Comparison of ENCODE assay signal across 8 mouse cellular contexts in genomic region chr9:43221643-43222428, GRCm38 (mm10). TPM values are rescaled to one million over a fixed set of nuclear protein-coding genes. Genes with fewer than 3 reads are reported as not detected.
DNase-seq lines count a peak whose midpoint lies in the region; ATAC-seq lines count a peak whose summit lies in the region.

No protein-coding gene starts in this region.

- H3K36me3 ChIP-seq in forebrain, embryonic 15.5 days, result no peaks in the 10 kb centered on the region
- no peaks in the 10 kb centered on the region for H3K36me3 ChIP-seq in hindbrain, embryonic 12.5 days

- H3K9me3 ChIP-seq in forebrain, embryonic 15.5 days, result no peaks in the 10 kb centered on the region
- no peaks in the 10 kb centered on the region for H3K9me3 ChIP-seq in hindbrain, embryonic 12.5 days (replicated peaks)

- H3K4me1 ChIP-seq in forebrain, embryonic 15.5 days, result no peaks in the 10 kb centered on the region
- peaks cover 6% of the 10 kb centered on the region for H3K4me1 ChIP-seq in hindbrain, embryonic 12.5 days

- DNase-seq in Muller cell, postnatal 12 days (ENCODE audit: inconsistent ontology term), result peak; percentile 82
- peak; percentile 72 to 80 for DNase-seq in cerebellum, adult 18-20 months
- DNase-seq in layer of hippocampus, postnatal 25 days (ENCODE audit: extremely low spot score in 1 of 2, low spot score in 1 of 2), result peak; percentile 78 to 99
- DNase-seq in lung, postnatal 4 days, result peak; percentile 63 to 88
- DNase-seq in right cerebral cortex, postnatal 14 days, result peak; percentile 90
- DNase-seq in yolk sac, embryonic 10.5 days (ENCODE audit: low spot score), result peak; percentile 66

- H3K27me3 ChIP-seq in forebrain, embryonic 15.5 days, result no peaks in the 10 kb centered on the region
- no peaks in the 10 kb centered on the region for H3K27me3 ChIP-seq in hindbrain, embryonic 12.5 days

- peak; percentile 64; the same call in 1 of the 2 replicates for ATAC-seq in forebrain, embryonic 15.5 days (replicated peaks)
- ATAC-seq in hindbrain, embryonic 12.5 days (ENCODE audit: low FRiP score), result peak; percentile 40; the same call in 1 of the 2 replicates

- WGBS in forebrain, embryonic 15.5 days, result 33% methylated on average over 18 of the region's 18 CpGs
- WGBS in hindbrain, embryonic 12.5 days, result 35% methylated on average over 18 of the region's 18 CpGs

- no peak overlapping the region for H3K4me2 ChIP-seq in forebrain, embryonic 15.5 days (replicated peaks)
- H3K4me2 ChIP-seq in hindbrain, embryonic 12.5 days (replicated peaks), result no peak overlapping the region

- no peak overlapping the region for H3K4me3 ChIP-seq in forebrain, embryonic 15.5 days
- no peak overlapping the region for H3K4me3 ChIP-seq in hindbrain, embryonic 12.5 days

- H3K9ac ChIP-seq in forebrain, embryonic 15.5 days (replicated peaks), result no peak overlapping the region
- no peak overlapping the region for H3K9ac ChIP-seq in hindbrain, embryonic 12.5 days

- no peak overlapping the region for H3K27ac ChIP-seq in forebrain, embryonic 15.5 days (replicated peaks)
- H3K27ac ChIP-seq in hindbrain, embryonic 12.5 days, result no peak overlapping the region

RNA-seq across cellular contexts. Expression of gene Pou2f3, which starts 11.7 kb away (rescaled TPM):
- not detected in 2 replicates for polyA plus RNA-seq in forebrain, embryonic 15.5 days (2015; fragmentation: Nextera tagmentation; extraction: Ambion mirVana)
- not detected in 2 replicates for polyA plus RNA-seq in hindbrain, embryonic 12.5 days (2016; fragmentation: Nextera tagmentation; extraction: Ambion mirVana)
- under 1 TPM; 0.12 to 0.28 TPM for total RNA-seq in layer of hippocampus, postnatal 25 days (2021)

RNA-seq across cellular contexts. Expression of gene Oaf, which starts 17.9 kb away (rescaled TPM):
- 6.6 and 6.9 TPM in 2 replicates for polyA plus RNA-seq in forebrain, embryonic 15.5 days (2015; fragmentation: Nextera tagmentation; extraction: Ambion mirVana)
- polyA plus RNA-seq in hindbrain, embryonic 12.5 days (2016; fragmentation: Nextera tagmentation; extraction: Ambion mirVana), result 44.6 and 46.7 TPM in 2 replicates
- 10 to 100 TPM; 21.9 TPM for total RNA-seq in layer of hippocampus, postnatal 25 days (2021)
